Mouse (Mus musculus) C2C12 (cell line): ENCODE data around the gene Spr.

Experiments
- CEBPB ChIP-seq: IDR thresholded peaks from one replicate; pipeline ENCODE4 v1.6.1; 2011; ENCODE audit warnings: low read depth, mild to moderate bottlenecking, control low read depth, moderate library complexity
- CTCF ChIP-seq: IDR thresholded peaks from one replicate; pipeline ENCODE4 v1.5.1; 2011; ENCODE audit not compliant: control insufficient read depth, insufficient read depth, insufficient read length
- FOSL1 ChIP-seq: IDR thresholded peaks from one replicate; pipeline ENCODE4 v1.8.0; 2011; ENCODE audit warnings: mild to moderate bottlenecking, low read length; ENCODE audit not compliant: poor library complexity, insufficient read depth, severe bottlenecking
- MAX ChIP-seq: IDR thresholded peaks from one replicate; pipeline ENCODE4 v1.6.1; 2011; ENCODE audit warnings: mild to moderate bottlenecking, control low read depth
- MYOD1 ChIP-seq: IDR thresholded peaks from one replicate; pipeline ENCODE4 v1.6.1; 2011; ENCODE audit warnings: low read depth; ENCODE audit not compliant: control insufficient read depth, insufficient read length
- MYOG ChIP-seq: IDR thresholded peaks from one replicate; pipeline ENCODE4 v1.6.1; 2011; ENCODE audit not compliant: control insufficient read depth, insufficient read length; ENCODE audit errors: extremely low read depth
- USF1 ChIP-seq: IDR thresholded peaks from one replicate; pipeline ENCODE4 v1.6.1; 2011; ENCODE audit warnings: low read depth, mild to moderate bottlenecking, control low read depth, moderate library complexity

- TF ChIP-seq CTCF = no peak
- no peak for TF ChIP-seq MAX
- TF ChIP-seq MYOD1 = no peak
- TF ChIP-seq USF1 = no peak
- TF ChIP-seq CEBPB = no peak
- TF ChIP-seq MYOG = no peak
- no peak for TF ChIP-seq FOSL1
These were observed 46.4 kb upstream of the Spr start for GRCm38 (mm10) chr6:85183951-85184350.
